Mouse (Mus musculus) MEL (cell line): ENCODE measurements around the gene Vwa3a. TPM values are rescaled to one million over a fixed set of nuclear protein-coding genes. Genes with fewer than 3 reads are reported as not detected.

Experiments used
- DNase-seq: peaks from one replicate; pipeline ENCODE4 v3.0.0; 2011; ENCODE audit warnings: low read depth, low spot score
- H3K27ac ChIP-seq: 2 replicates; pipeline ENCODE4 v1.5.1; 2012; ENCODE audit warnings: low read depth, mild to moderate bottlenecking, control low read depth, low read length, moderate library complexity; ENCODE audit not compliant: control insufficient read depth
- H3K27me3 ChIP-seq, 2 experiments: fragments of 150-350 bp in 1 of 2; sonication (generic) in 1 of 2; 2 replicates each; pipeline ENCODE4 v1.6.1; 2012; ENCODE audit warnings: low read length in 2 of 2, mild to moderate bottlenecking in 2 of 2, improper control_type of control experiment in 1 of 2, moderate library complexity in 1 of 2; ENCODE audit not compliant: insufficient read depth in 2 of 2, control insufficient read depth in 1 of 2
- H3K36me3 ChIP-seq, 2 experiments: 2 replicates each; pipeline ENCODE4 v1.6.1; 2012 to 2014; ENCODE audit warnings: low read length in 2 of 2, improper control_type of control experiment in 1 of 2, inconsistent platforms in 1 of 2, mild to moderate bottlenecking in 1 of 2; ENCODE audit not compliant: insufficient read depth in 2 of 2, control insufficient read depth in 1 of 2
- H3K4me1 ChIP-seq, 2 experiments: fragments of 150-350 bp in 1 of 2; sonication (generic) in 1 of 2; 2 replicates each; pipeline ENCODE4 v1.6.1; 2012; ENCODE audit warnings: low read length in 2 of 2, improper control_type of control experiment in 1 of 2, mild to moderate bottlenecking in 1 of 2; ENCODE audit not compliant: insufficient read depth in 2 of 2, control insufficient read depth in 1 of 2
- H3K4me3 ChIP-seq, 2 experiments: fragments of 150-350 bp in 1 of 2; sonication (generic) in 1 of 2; 2 replicates each; pipeline ENCODE4 v1.5.1; 2012; ENCODE audit warnings: low read depth in 2 of 2, low read length in 2 of 2, mild to moderate bottlenecking in 2 of 2, moderate library complexity in 2 of 2, control low read depth in 1 of 2, improper control_type of control experiment in 1 of 2; ENCODE audit not compliant: control insufficient read depth in 1 of 2, insufficient read depth in 1 of 2
- H3K79me2 ChIP-seq: 2 replicates; pipeline ENCODE4 v1.6.1; 2012; ENCODE audit warnings: mild to moderate bottlenecking, low read length, moderate library complexity; ENCODE audit not compliant: control insufficient read depth, poor library complexity, insufficient read depth
- H3K9ac ChIP-seq: 2 replicates; pipeline ENCODE4 v1.6.1; 2012; ENCODE audit warnings: low read depth, mild to moderate bottlenecking, control low read depth, low read length, moderate library complexity; ENCODE audit not compliant: control insufficient read depth, poor library complexity, severe bottlenecking
- H3K9me3 ChIP-seq: fragments of 150-350 bp; sonication (generic); replicated peaks from 2 replicates; pipeline ENCODE4 v1.6.1; 2012; ENCODE audit warnings: mild to moderate bottlenecking, low read length, improper control_type of control experiment, moderate library complexity; ENCODE audit not compliant: insufficient read depth
- ETS1 ChIP-seq: IDR thresholded peaks from 2 replicates; pipeline ENCODE4 v1.6.1; 2012; ENCODE audit warnings: low read depth, mild to moderate bottlenecking, inconsistent platforms, low read length, improper control_type of control experiment, moderate library complexity
- GABPA ChIP-seq: IDR thresholded peaks from 2 replicates; pipeline ENCODE4 v1.6.1; 2012; ENCODE audit warnings: low read depth, mild to moderate bottlenecking, inconsistent platforms, low read length, improper control_type of control experiment, moderate library complexity
- GATA1 ChIP-seq: IDR thresholded peaks from 2 replicates; pipeline ENCODE4 v1.6.1; 2011; ENCODE audit warnings: low read depth, low read length, improper control_type of control experiment
- JUND ChIP-seq: IDR thresholded peaks from 2 replicates; pipeline ENCODE4 v1.6.1; 2011; ENCODE audit warnings: low read depth, mild to moderate bottlenecking, improper control_type of control experiment, low read length
- KAT2A ChIP-seq: conservative IDR thresholded peaks from 2 replicates; pipeline ENCODE4 v1.6.1; 2012; ENCODE audit warnings: low read depth, low read length, improper control_type of control experiment, inconsistent platforms
- MAFK ChIP-seq: IDR thresholded peaks from 2 replicates; pipeline ENCODE4 v1.6.1; 2011; ENCODE audit warnings: low read depth, mild to moderate bottlenecking, low read length, improper control_type of control experiment, borderline replicate concordance
- MAX ChIP-seq: IDR thresholded peaks from 2 replicates; pipeline ENCODE4 v1.6.1; 2011; ENCODE audit warnings: low read length, improper control_type of control experiment
- MXI1 ChIP-seq: IDR thresholded peaks from 2 replicates; pipeline ENCODE4 v1.6.1; 2011; ENCODE audit warnings: mild to moderate bottlenecking, low read depth, low read length, improper control_type of control experiment
- NELFE ChIP-seq: IDR thresholded peaks from 2 replicates; pipeline ENCODE4 v1.6.1; 2011; ENCODE audit warnings: low read depth, low read length, improper control_type of control experiment
- NRF1 ChIP-seq: IDR thresholded peaks from 2 replicates; pipeline ENCODE4 v1.6.1; 2014; ENCODE audit warnings: low read depth, mild to moderate bottlenecking, inconsistent platforms, low read length, improper control_type of control experiment, moderate library complexity; ENCODE audit not compliant: poor library complexity, insufficient read depth, severe bottlenecking
- POLR2AphosphoS2 ChIP-seq: IDR thresholded peaks from 2 replicates; pipeline ENCODE4 v1.6.1; 2011; ENCODE audit warnings: low read length, improper control_type of control experiment
- SIN3A ChIP-seq: IDR thresholded peaks from 2 replicates; pipeline ENCODE4 v1.6.1; 2012; ENCODE audit warnings: low read length, improper control_type of control experiment, inconsistent platforms
- TBP ChIP-seq: IDR thresholded peaks from 2 replicates; pipeline ENCODE4 v1.8.0; 2011; ENCODE audit warnings: low read depth, low read length, improper control_type of control experiment
- USF1 ChIP-seq: IDR thresholded peaks from 2 replicates; pipeline ENCODE4 v1.6.1; 2014; ENCODE audit warnings: low read depth, mild to moderate bottlenecking, inconsistent platforms, low read length, improper control_type of control experiment, moderate library complexity
- ZKSCAN1 ChIP-seq: IDR thresholded peaks from 2 replicates; pipeline ENCODE4 v1.6.1; 2012; ENCODE audit warnings: low read depth, mild to moderate bottlenecking, inconsistent platforms, low read length, improper control_type of control experiment, moderate library complexity
- ZMIZ1 ChIP-seq: IDR thresholded peaks from 2 replicates; pipeline ENCODE4 v1.6.1; 2012; ENCODE audit warnings: low read depth, mild to moderate bottlenecking, inconsistent platforms, low read length, improper control_type of control experiment, moderate library complexity
- polyA plus RNA-seq, 2 experiments: library from polyadenylated mRNA; stranded (reverse) in 1 of 2; unstranded in 1 of 2; fragments of >175 nt in 1 of 2; fragments of >200 nt in 1 of 2; gene quantifications; 2 replicates each; pipeline versions ENCODE4 v1.2.1 to v1.2.4; 2012; ENCODE audit warnings: low replicate concordance in 2 of 2, low read depth in 1 of 2; ENCODE audit not compliant: insufficient read length in 2 of 2, insufficient read depth in 1 of 2, missing spikeins in 1 of 2
- total RNA-seq: library from RNA; depleted of rRNA; stranded (reverse); fragments of 300-350 nt; gene quantifications from 2 replicates; pipeline ENCODE4 v1.2.3, GENCODE M21; 2012

The Vwa3a gene
- total and polyA plus RNA-seq, 3 experiments: not detected

- peaks cover 5% of the 10 kb centered on the region in 2 experiments for H3K4me1 ChIP-seq
- H3K27me3 ChIP-seq: no peaks in the 10 kb centered on the region
- no peak overlapping the region for H3K9ac ChIP-seq
- H3K36me3 ChIP-seq: peaks cover 4 to 15% of the 10 kb centered on the region in 2 experiments
- no peak overlapping the region for H3K27ac ChIP-seq
- no peak overlapping the region for H3K4me3 ChIP-seq
- TF ChIP-seq POLR2AphosphoS2: no peak
- TF ChIP-seq ZKSCAN1: no peak
- TF ChIP-seq MAX: no peak
- TF ChIP-seq JUND: no peak
- TF ChIP-seq GATA1: no peak
- no peak for TF ChIP-seq TBP
- TF ChIP-seq MXI1: no peak
- no peak for TF ChIP-seq SIN3A
- TF ChIP-seq NELFE: no peak
- no peak for TF ChIP-seq ETS1
- TF ChIP-seq KAT2A: no peak
- DNase-seq: no peak
- no peaks in the 10 kb centered on the region for H3K9me3 ChIP-seq
- H3K79me2 ChIP-seq: peaks cover 20% of the 10 kb centered on the region; the same call in 1 of the 2 replicates
Measured at GRCm38 (mm10) chr7:120693831-120694375, 45.2 kb upstream of the Vwa3a start.

GRCm38 (mm10) chr7:120695196-120695595 lies 43.9 kb upstream of the Vwa3a start:
- Histone ChIP-seq H3K9me3 (no peaks in the 10 kb centered on the region), H3K4me1 (peaks cover 12 to 13% of the 10 kb centered on the region in 2 experiments), H3K27me3 (no peaks in the 10 kb centered on the region), H3K4me3 (no peak overlapping the region), H3K9ac (no peak overlapping the region), H3K27ac (no peak overlapping the region), H3K79me2 (peaks cover 23% of the 10 kb centered on the region; the same call in 1 of the 2 replicates), H3K36me3 (peaks cover 4 to 25% of the 10 kb centered on the region in 2 experiments)
- no peak for DNase-seq
- TF ChIP-seq TBP (no peak), NELFE (no peak), GABPA (no peak), USF1 (no peak), ZKSCAN1 (no peak), ZMIZ1 (no peak), MAFK (no peak), NRF1 (no peak)
